Mouse (Mus musculus): ENCODE results near the gene Btbd3. TPM values are rescaled to one million over a fixed set of nuclear protein-coding genes. Genes with fewer than 3 reads are reported as not detected.

Btbd3 gene
- polyA plus RNA-seq, 1 experiment from 2014 or later, result 13.5 TPM

- DNase-seq (ENCODE audit: low spot score), result no peak
- Histone ChIP-seq H3K36me3 (no peaks in the 10 kb centered on the region), H3K4me1 (peaks cover 5% of the 10 kb centered on the region; the same call in 1 of the 2 replicates), H3K9me3 (replicated peaks) (no peaks in the 10 kb centered on the region), H3K27ac (no peak overlapping the region), H3K4me3 (no peak overlapping the region), H3K27me3 (ENCODE audit: low read depth, poor library complexity, severe bottlenecking) (no peaks in the 10 kb centered on the region)
- 73% methylated on average over 5 of the region's 5 CpGs for whole genome bisulfite sequencing
Measured at GRCm38 (mm10) chr2:138531160-138531967, 275.0 kb downstream of the Btbd3 start.

GRCm38 (mm10) chr2:138531992-138532391 is 275.6 kb downstream of the Btbd3 start:
- 68% methylated on average over 4 of the region's 4 CpGs for WGBS
- Histone ChIP-seq H3K36me3 (no peaks in the 10 kb centered on the region), H3K4me3 (no peak overlapping the region), H3K27ac (no peak overlapping the region), H3K9me3 (replicated peaks) (no peaks in the 10 kb centered on the region), H3K4me1 (peaks cover 5% of the 10 kb centered on the region; the same call in 1 of the 2 replicates), H3K27me3 (ENCODE audit: low read depth, poor library complexity, severe bottlenecking) (no peaks in the 10 kb centered on the region)
- no peak for DNase-seq (ENCODE audit: low spot score)

- H3K27me3 ChIP-seq (ENCODE audit: low read depth, poor library complexity, severe bottlenecking), result no peaks in the 10 kb centered on the region
- no peak for DNase-seq (ENCODE audit: low spot score)
- H3K4me3 ChIP-seq, result no peak overlapping the region
- 91% methylated on average over 3 of the region's 3 CpGs for WGBS
- no peaks in the 10 kb centered on the region for H3K4me1 ChIP-seq
- H3K9me3 ChIP-seq (replicated peaks), result no peaks in the 10 kb centered on the region
- H3K27ac ChIP-seq, result no peak overlapping the region
- H3K36me3 ChIP-seq, result no peaks in the 10 kb centered on the region
Measured at GRCm38 (mm10) chr2:138539655-138540054, 283.3 kb downstream of the Btbd3 start.

GRCm38 (mm10) chr2:138548990-138549389 is 292.6 kb downstream of the Btbd3 start:
- Histone ChIP-seq H3K9me3 (replicated peaks) (no peaks in the 10 kb centered on the region), H3K36me3 (no peaks in the 10 kb centered on the region), H3K27ac (no peak overlapping the region), H3K27me3 (ENCODE audit: low read depth, poor library complexity, severe bottlenecking) (no peaks in the 10 kb centered on the region), H3K4me1 (no peaks in the 10 kb centered on the region), H3K4me3 (no peak overlapping the region)
- WGBS, result 93% methylated on average over 2 of the region's 2 CpGs
- DNase-seq (ENCODE audit: low spot score), result no peak

- Histone ChIP-seq H3K4me3 (no peak overlapping the region), H3K9me3 (replicated peaks) (no peaks in the 10 kb centered on the region), H3K27me3 (ENCODE audit: low read depth, poor library complexity, severe bottlenecking) (no peaks in the 10 kb centered on the region), H3K27ac (no peak overlapping the region), H3K36me3 (no peaks in the 10 kb centered on the region), H3K4me1 (no peaks in the 10 kb centered on the region)
- no peak for DNase-seq (ENCODE audit: low spot score)
- 91% methylated on average over 5 of the region's 5 CpGs for WGBS
Measured at GRCm38 (mm10) chr2:138551516-138551915, 295.2 kb downstream of the Btbd3 start.

GRCm38 (mm10) chr2:138555106-138555862 is 298.9 kb downstream of the Btbd3 start:
- H3K9me3 ChIP-seq (replicated peaks), result no peaks in the 10 kb centered on the region
- WGBS, result 90% methylated on average over 11 of the region's 11 CpGs
- no peak overlapping the region for H3K27ac ChIP-seq
- H3K36me3 ChIP-seq, result no peaks in the 10 kb centered on the region
- no peak overlapping the region for H3K4me3 ChIP-seq
- no peak for DNase-seq (ENCODE audit: low spot score)
- H3K4me1 ChIP-seq, result no peaks in the 10 kb centered on the region
- no peaks in the 10 kb centered on the region for H3K27me3 ChIP-seq (ENCODE audit: low read depth, poor library complexity, severe bottlenecking)

- Histone ChIP-seq H3K27me3 (ENCODE audit: low read depth, poor library complexity, severe bottlenecking) (no peaks in the 10 kb centered on the region), H3K4me1 (no peaks in the 10 kb centered on the region), H3K9me3 (replicated peaks) (no peaks in the 10 kb centered on the region), H3K4me3 (no peak overlapping the region), H3K36me3 (no peaks in the 10 kb centered on the region), H3K27ac (no peak overlapping the region)
- 82% methylated on average over 2 of the region's 2 CpGs for WGBS
- no peak for DNase-seq (ENCODE audit: low spot score)
Measured at GRCm38 (mm10) chr2:138585930-138586329, 329.6 kb downstream of the Btbd3 start.

GRCm38 (mm10) chr2:138587335-138587734 is 331.0 kb downstream of the Btbd3 start:
- Histone ChIP-seq H3K4me1 (no peaks in the 10 kb centered on the region), H3K9me3 (replicated peaks) (no peaks in the 10 kb centered on the region), H3K4me3 (no peak overlapping the region), H3K36me3 (no peaks in the 10 kb centered on the region), H3K27me3 (ENCODE audit: low read depth, poor library complexity, severe bottlenecking) (no peaks in the 10 kb centered on the region), H3K27ac (no peak overlapping the region)
- WGBS, result 96% methylated on average over 2 of the region's 2 CpGs
- no peak for DNase-seq (ENCODE audit: low spot score)

GRCm38 (mm10) chr2:138587795-138588545 is 331.6 kb downstream of the Btbd3 start:
- Histone ChIP-seq H3K36me3 (no peaks in the 10 kb centered on the region), H3K27me3 (ENCODE audit: low read depth, poor library complexity, severe bottlenecking) (no peaks in the 10 kb centered on the region), H3K4me1 (no peaks in the 10 kb centered on the region), H3K27ac (no peak overlapping the region), H3K4me3 (no peak overlapping the region), H3K9me3 (replicated peaks) (no peaks in the 10 kb centered on the region)
- DNase-seq (ENCODE audit: low spot score), result no peak
- 83% methylated on average over 7 of the region's 7 CpGs for WGBS

GRCm38 (mm10) chr2:138589105-138589504 is 332.7 kb downstream of the Btbd3 start:
- 77% methylated on average over 3 of the region's 3 CpGs for WGBS
- H3K36me3 ChIP-seq, result no peaks in the 10 kb centered on the region
- H3K27ac ChIP-seq, result no peak overlapping the region
- no peaks in the 10 kb centered on the region for H3K4me1 ChIP-seq
- no peak for DNase-seq (ENCODE audit: low spot score)
- H3K27me3 ChIP-seq (ENCODE audit: low read depth, poor library complexity, severe bottlenecking), result no peaks in the 10 kb centered on the region
- H3K4me3 ChIP-seq, result no peak overlapping the region
- no peaks in the 10 kb centered on the region for H3K9me3 ChIP-seq (replicated peaks)

- H3K27me3 ChIP-seq (ENCODE audit: low read depth, poor library complexity, severe bottlenecking), result no peaks in the 10 kb centered on the region
- H3K9me3 ChIP-seq (replicated peaks), result no peaks in the 10 kb centered on the region
- no peak overlapping the region for H3K4me3 ChIP-seq
- no peak overlapping the region for H3K27ac ChIP-seq
- no peaks in the 10 kb centered on the region for H3K36me3 ChIP-seq
- no peaks in the 10 kb centered on the region for H3K4me1 ChIP-seq
- DNase-seq (ENCODE audit: low spot score), result no peak
- 83% methylated on average over 1 of the region's 1 CpGs for WGBS
Measured at GRCm38 (mm10) chr2:138590307-138590706, 333.9 kb downstream of the Btbd3 start.

GRCm38 (mm10) chr2:138612361-138612760 is 356.0 kb downstream of the Btbd3 start:
- Histone ChIP-seq H3K4me3 (no peak overlapping the region), H3K4me1 (no peaks in the 10 kb centered on the region), H3K9me3 (replicated peaks) (no peaks in the 10 kb centered on the region), H3K27ac (no peak overlapping the region), H3K27me3 (ENCODE audit: low read depth, poor library complexity, severe bottlenecking) (no peaks in the 10 kb centered on the region), H3K36me3 (no peaks in the 10 kb centered on the region)
- DNase-seq (ENCODE audit: low spot score), result no peak

- no peak for DNase-seq (ENCODE audit: low spot score)
- Histone ChIP-seq H3K27ac (no peak overlapping the region), H3K36me3 (no peaks in the 10 kb centered on the region), H3K9me3 (replicated peaks) (no peaks in the 10 kb centered on the region), H3K4me3 (no peak overlapping the region), H3K4me1 (no peaks in the 10 kb centered on the region), H3K27me3 (ENCODE audit: low read depth, poor library complexity, severe bottlenecking) (no peaks in the 10 kb centered on the region)
- 93% methylated on average over 5 of the region's 5 CpGs for WGBS
Measured at GRCm38 (mm10) chr2:138617501-138617900, 361.1 kb downstream of the Btbd3 start.

All from limb, embryonic 10.5 days (tissue).